Mouse (Mus musculus): ENCODE data around the gene Prss23.

DNA sequence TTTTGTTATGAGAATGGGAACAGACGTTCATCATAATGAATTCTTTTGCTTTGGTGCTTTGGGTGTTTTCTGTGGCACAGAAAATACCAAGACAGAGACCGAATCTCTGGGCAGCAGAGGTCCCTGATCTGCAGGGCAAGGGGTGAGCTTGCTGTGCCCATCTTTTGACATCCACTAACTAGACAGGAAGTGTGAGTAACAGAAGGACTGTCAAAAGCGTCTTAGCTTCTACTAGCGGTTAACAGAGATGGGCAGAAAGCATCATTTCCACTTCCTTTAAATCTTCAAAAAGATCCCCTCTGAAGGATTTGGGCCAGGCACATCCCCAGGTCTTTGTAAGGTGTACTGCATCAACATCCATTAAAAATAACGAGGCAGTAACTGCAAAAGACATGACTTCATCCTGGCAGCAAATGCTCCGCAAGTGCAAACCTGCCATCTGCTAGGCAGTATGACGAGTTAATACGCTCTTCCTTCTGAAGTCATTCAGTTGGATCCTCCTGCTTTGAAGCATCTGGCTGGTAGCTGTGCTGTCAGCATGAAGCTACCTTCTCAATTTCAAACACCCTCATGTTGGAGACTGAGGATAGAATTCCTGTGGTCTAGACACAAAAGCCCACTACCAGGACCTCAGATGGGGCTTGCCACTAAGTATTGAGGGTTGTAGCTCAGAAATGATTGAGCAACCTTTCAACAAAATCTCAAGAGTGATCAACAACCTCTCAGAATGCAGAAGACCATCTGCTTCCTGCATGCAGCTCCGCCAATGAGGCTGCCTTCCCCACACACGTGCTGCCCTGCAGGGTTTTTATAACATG lies 63.0 kb downstream of the Prss23 start:
- TF ChIP-seq CTCF (IDR thresholded peaks at IDR 0.05; ENCODE audit: borderline replicate concordance, control insufficient read depth, extremely low read depth, insufficient read depth, low read length, poor library complexity) (no peak), POLR2A (IDR thresholded peaks at IDR 0.05; ENCODE audit: control insufficient read depth, extremely low read depth, insufficient read depth, low read length, poor library complexity) (no peak)
